Mouse (Mus musculus) embryonic facial prominence, embryonic 15.5 days (tissue): ENCODE results near the gene Klhl10. TPM values are rescaled to one million over a fixed set of nuclear protein-coding genes. Genes with fewer than 3 reads are reported as not detected.

Source experiments
- ATAC-seq: fragments of 200-750 bp; cut with Nextera tagmentation; 2 replicates; pipeline ENCODE4 v1.8.0; 2017; ENCODE audit warnings: low read depth, moderate TSS enrichment; ENCODE audit not compliant: insufficient number of reproducible peaks, low FRiP score, low TSS enrichment
- H3K27ac ChIP-seq: fragments of 300-500 bp; sonication (generic); replicated peaks from 2 replicates; pipeline ENCODE4 v1.5.1; 2015; ENCODE audit warnings: mild to moderate bottlenecking, inconsistent platforms
- H3K27me3 ChIP-seq: fragments of 300-500 bp; sonication (generic); 2 replicates; pipeline ENCODE4 v1.6.1; 2015; ENCODE audit warnings: inconsistent platforms
- H3K36me3 ChIP-seq: fragments of 300-500 bp; sonication (generic); 2 replicates; pipeline ENCODE4 v1.6.1; 2015; ENCODE audit warnings: mild to moderate bottlenecking, inconsistent platforms
- H3K4me1 ChIP-seq: fragments of 300-500 bp; sonication (generic); 2 replicates; pipeline ENCODE4 v1.6.1; 2015; ENCODE audit warnings: inconsistent platforms
- H3K4me2 ChIP-seq: fragments of 300-500 bp; sonication (generic); replicated peaks from 2 replicates; pipeline ENCODE4 v1.6.1; 2015; ENCODE audit warnings: mild to moderate bottlenecking, inconsistent platforms
- H3K4me3 ChIP-seq: fragments of 300-500 bp; sonication (generic); replicated peaks from 2 replicates; pipeline ENCODE4 v1.5.1; 2015; ENCODE audit warnings: mild to moderate bottlenecking, inconsistent platforms
- H3K9ac ChIP-seq: fragments of 300-500 bp; sonication (generic); 2 replicates; pipeline ENCODE4 v1.6.1; 2015; ENCODE audit warnings: inconsistent platforms
- H3K9me3 ChIP-seq: fragments of 300-500 bp; sonication (generic); replicated peaks from 2 replicates; pipeline ENCODE4 v1.6.1; 2016; ENCODE audit warnings: inconsistent platforms
- WGBS: fragments of 180-500 bp; shearing (Covaris S2); methylation state at CpG from one replicate; pipeline ENCODE4 v1.1.7; 2015; 5-methylcytosine and 5-hydroxymethylcytosine counted together
- polyA plus RNA-seq: library from polyadenylated mRNA; unstranded; fragments of >200 nt; fragmentation: Nextera tagmentation; extraction: Ambion mirVana; gene quantifications from 2 replicates; pipeline ENCODE4 v1.2.1, GENCODE M21; 2015

The Klhl10 gene
- polyA plus RNA-seq, 1 experiment from 2014 or later, result 1.1 TPM

- H3K27ac ChIP-seq, result peak overlapping the region; percentile 79; the same call in 1 of the 2 replicates
- H3K9ac ChIP-seq, result peak overlapping the region; percentile 90
- ATAC-seq, result no peak
- WGBS, result 2% methylated on average over 30 of the region's 30 CpGs
- H3K27me3 ChIP-seq, result no peaks in the 10 kb centered on the region
- H3K9me3 ChIP-seq, result no peaks in the 10 kb centered on the region
- H3K4me1 ChIP-seq, result peaks cover 22% of the 10 kb centered on the region
- peak overlapping the region; percentile 92 for H3K4me2 ChIP-seq
- peak overlapping the region; percentile 92 for H3K4me3 ChIP-seq
- H3K36me3 ChIP-seq, result peaks cover 9% of the 10 kb centered on the region
Observed at GRCm38 (mm10) chr11:100471352-100472196, 29.9 kb downstream of the Klhl10 start.

- peak within 1 kb of the TSS; percentile 79 for H3K27ac ChIP-seq
- H3K4me3 ChIP-seq, result peak within 1 kb of the TSS; percentile 92
- under 1% methylated on average over 83 of the region's 83 CpGs for WGBS
- ATAC-seq, result peak; percentile 90
- H3K4me2 ChIP-seq, result peak within 1 kb of the TSS; percentile 92
- no peaks in the 10 kb centered on the region for H3K9me3 ChIP-seq
- H3K9ac ChIP-seq, result peak within 1 kb of the TSS; percentile 90
- H3K36me3 ChIP-seq, result peaks cover 17% of the 10 kb centered on the region
- no peaks in the 10 kb centered on the region for H3K27me3 ChIP-seq
- H3K4me1 ChIP-seq, result peaks cover 22% of the 10 kb centered on the region
Observed at GRCm38 (mm10) chr11:100472197-100472934, 30.6 kb downstream of the Klhl10 start, which contains the start of gene Klhl11. TSS of gene Klhl11 (minus strand) at chr11:100472741.

- peak overlapping the region; percentile 92 for H3K4me3 ChIP-seq
- H3K4me1 ChIP-seq, result peaks cover 22% of the 10 kb centered on the region
- peaks cover 19% of the 10 kb centered on the region for H3K36me3 ChIP-seq
- WGBS, result 34% methylated on average over 5 of the region's 5 CpGs
- no peaks in the 10 kb centered on the region for H3K27me3 ChIP-seq
- no peak overlapping the region for H3K9ac ChIP-seq
- ATAC-seq, result no peak
- H3K9me3 ChIP-seq, result no peaks in the 10 kb centered on the region
- 0 out of 2 replicates have a peak overlapping the region, but pooled peaks have one; percentile 92 for H3K4me2 ChIP-seq
- H3K27ac ChIP-seq, result no peak overlapping the region
Observed at GRCm38 (mm10) chr11:100472935-100473295, 31.2 kb downstream of the Klhl10 start.

- no peaks in the 10 kb centered on the region for H3K9me3 ChIP-seq
- H3K4me1 ChIP-seq, result peaks cover 4% of the 10 kb centered on the region
- H3K36me3 ChIP-seq, result peaks cover 51% of the 10 kb centered on the region
- no peak overlapping the region for H3K4me3 ChIP-seq
- H3K27ac ChIP-seq, result no peak overlapping the region
- no peak overlapping the region for H3K4me2 ChIP-seq
- WGBS, result 89% methylated on average over 5 of the region's 5 CpGs
- no peak overlapping the region for H3K9ac ChIP-seq
- H3K27me3 ChIP-seq, result no peaks in the 10 kb centered on the region
- no peak for ATAC-seq
Observed at GRCm38 (mm10) chr11:100476281-100476680, 34.6 kb downstream of the Klhl10 start.

GRCm38 (mm10) chr11:100479152-100479551, 37.4 kb downstream of the Klhl10 start:
- peaks cover 79% of the 10 kb centered on the region for H3K36me3 ChIP-seq
- H3K27me3 ChIP-seq, result no peaks in the 10 kb centered on the region
- H3K4me1 ChIP-seq, result no peaks in the 10 kb centered on the region
- H3K9me3 ChIP-seq, result no peaks in the 10 kb centered on the region
- H3K4me3 ChIP-seq, result no peak overlapping the region
- H3K27ac ChIP-seq, result no peak overlapping the region
- H3K9ac ChIP-seq, result no peak overlapping the region
- ATAC-seq, result no peak
- H3K4me2 ChIP-seq, result no peak overlapping the region
- 56% methylated on average over 7 of the region's 7 CpGs for WGBS

GRCm38 (mm10) chr11:100484461-100484860, 42.7 kb downstream of the Klhl10 start:
- Histone ChIP-seq H3K36me3 (peaks cover 99% of the 10 kb centered on the region), H3K27me3 (no peaks in the 10 kb centered on the region), H3K27ac (no peak overlapping the region), H3K9ac (no peak overlapping the region), H3K4me3 (no peak overlapping the region), H3K4me2 (no peak overlapping the region), H3K4me1 (no peaks in the 10 kb centered on the region), H3K9me3 (no peaks in the 10 kb centered on the region)
- whole genome bisulfite sequencing, result 98% methylated on average over 3 of the region's 3 CpGs
- ATAC-seq, result no peak

- H3K27me3 ChIP-seq, result no peaks in the 10 kb centered on the region
- 87% methylated on average over 8 of the region's 8 CpGs for WGBS
- H3K4me3 ChIP-seq, result no peak overlapping the region
- no peak overlapping the region for H3K9ac ChIP-seq
- no peak for ATAC-seq
- H3K4me2 ChIP-seq, result no peak overlapping the region
- no peak overlapping the region; the same call in 1 of the 2 replicates for H3K27ac ChIP-seq
- H3K36me3 ChIP-seq, result peaks cover 98% of the 10 kb centered on the region
- H3K4me1 ChIP-seq, result no peaks in the 10 kb centered on the region
- H3K9me3 ChIP-seq, result no peaks in the 10 kb centered on the region
Observed at GRCm38 (mm10) chr11:100485801-100486538, 44.3 kb downstream of the Klhl10 start.

DNA sequence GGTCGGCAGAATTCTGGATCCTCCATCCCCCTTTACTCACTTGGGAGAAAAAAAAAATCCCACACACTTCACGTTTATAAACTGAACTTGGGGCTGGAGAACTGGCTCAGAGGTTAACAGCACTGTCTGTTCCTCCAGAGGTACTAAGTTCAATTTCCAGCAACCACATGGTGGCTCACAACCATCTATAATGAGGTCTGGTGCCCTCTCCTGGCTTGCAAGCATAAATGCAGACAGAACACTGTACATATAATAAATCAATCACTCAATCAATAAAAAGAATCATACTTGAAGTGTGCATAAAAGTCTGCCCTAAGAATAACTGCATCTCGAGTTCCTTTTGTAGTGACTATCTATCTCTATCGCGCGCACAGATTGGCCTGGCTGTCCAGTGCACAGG, 49.2 kb downstream of the Klhl10 start:
- no peaks in the 10 kb centered on the region for H3K9me3 ChIP-seq
- ATAC-seq, result no peak
- no peak overlapping the region for H3K4me2 ChIP-seq
- H3K36me3 ChIP-seq, result peaks cover 94% of the 10 kb centered on the region
- no peaks in the 10 kb centered on the region for H3K4me1 ChIP-seq
- H3K27me3 ChIP-seq, result no peaks in the 10 kb centered on the region
- WGBS, result 90% methylated on average over 6 of the region's 6 CpGs
- no peak overlapping the region for H3K9ac ChIP-seq
- no peak overlapping the region for H3K27ac ChIP-seq
- H3K4me3 ChIP-seq, result no peak overlapping the region

GRCm38 (mm10) chr11:100493771-100494170, 52.1 kb downstream of the Klhl10 start:
- Histone ChIP-seq H3K4me1 (no peaks in the 10 kb centered on the region), H3K4me3 (no peak overlapping the region), H3K27ac (no peak overlapping the region), H3K9ac (no peak overlapping the region), H3K9me3 (no peaks in the 10 kb centered on the region), H3K4me2 (no peak overlapping the region), H3K27me3 (no peaks in the 10 kb centered on the region), H3K36me3 (peaks cover 94% of the 10 kb centered on the region)
- 88% methylated on average over 12 of the region's 12 CpGs for WGBS
- no peak; the same call in 1 of the 2 replicates for ATAC-seq

DNA sequence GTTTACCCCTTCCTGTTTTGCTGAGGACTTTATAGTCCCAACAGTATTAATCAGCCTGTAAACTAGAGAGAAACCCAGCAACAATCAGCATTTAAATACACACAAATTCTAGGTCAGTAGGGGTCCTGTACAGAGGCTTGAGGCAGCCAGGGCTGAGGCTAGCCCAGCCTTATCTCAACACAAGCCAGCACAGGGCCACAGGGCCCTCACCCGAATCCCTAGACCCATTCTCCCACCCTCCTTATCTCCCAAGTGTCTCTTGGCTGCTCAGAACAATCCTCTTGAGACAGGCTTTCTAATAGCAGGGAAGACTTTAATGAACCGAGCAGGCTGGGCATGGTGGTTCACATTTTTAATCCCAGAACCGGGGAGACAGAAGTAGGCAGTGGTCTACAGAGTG, 58.5 kb downstream of the Klhl10 start:
- Histone ChIP-seq H3K4me1 (no peaks in the 10 kb centered on the region), H3K9ac (no peak overlapping the region), H3K36me3 (peaks cover 98% of the 10 kb centered on the region), H3K4me3 (no peak overlapping the region), H3K4me2 (no peak overlapping the region), H3K27ac (no peak overlapping the region), H3K27me3 (no peaks in the 10 kb centered on the region), H3K9me3 (no peaks in the 10 kb centered on the region)
- no peak for ATAC-seq
- WGBS, result 93% methylated on average over 3 of the region's 3 CpGs

GRCm38 (mm10) chr11:100500651-100501050, 58.9 kb downstream of the Klhl10 start:
- no peak overlapping the region for H3K4me3 ChIP-seq
- 84% methylated on average over 7 of the region's 7 CpGs for WGBS
- H3K27me3 ChIP-seq, result no peaks in the 10 kb centered on the region
- H3K9ac ChIP-seq, result no peak overlapping the region
- no peak overlapping the region for H3K27ac ChIP-seq
- H3K4me1 ChIP-seq, result no peaks in the 10 kb centered on the region
- H3K36me3 ChIP-seq, result peaks cover 98% of the 10 kb centered on the region
- no peak overlapping the region for H3K4me2 ChIP-seq
- H3K9me3 ChIP-seq, result no peaks in the 10 kb centered on the region
- no peak for ATAC-seq
